Mouse (Mus musculus) brain, embryonic 18.5 days (tissue): Measurements from ENCODE around the gene Gm20388.
"Not testable (repeated sequence)": the region's sequence is repeated elsewhere in the genome, so short reads cannot be mapped to it uniquely, and the experiment has no call there.

ENCODE experiments used
- DNase-seq: peaks from one replicate; pipeline ENCODE4 v3.0.0-alpha.2; 2012; ENCODE audit warnings: low read depth, low spot score

The Gm20388 gene

GRCm38 (mm10) chr8:121136856-121137255 is 1226.2 kb downstream of the Gm20388 start:
- no peak for DNase-seq

- DNase-seq, result not testable (repeated sequence)
These were observed 1235.0 kb downstream of the Gm20388 start for GRCm38 (mm10) chr8:121145457-121146134.

GRCm38 (mm10) chr8:121148573-121149083 is 1238.0 kb downstream of the Gm20388 start:
- DNase-seq, result no peak

GRCm38 (mm10) chr8:121152394-121152793 is 1241.8 kb downstream of the Gm20388 start:
- DNase-seq, result no peak

GRCm38 (mm10) chr8:121156990-121157491 is 1246.4 kb downstream of the Gm20388 start:
- DNase-seq, result no peak

- DNase-seq, result no peak
These were observed 1248.2 kb downstream of the Gm20388 start for GRCm38 (mm10) chr8:121158812-121159211.

GRCm38 (mm10) chr8:121161437-121161836 is 1250.8 kb downstream of the Gm20388 start:
- DNase-seq, result no peak

- DNase-seq, result no peak
These were observed 1251.8 kb downstream of the Gm20388 start for GRCm38 (mm10) chr8:121162413-121162812.

GRCm38 (mm10) chr8:121162906-121163695 is 1252.5 kb downstream of the Gm20388 start:
- no peak for DNase-seq

- no peak for DNase-seq
These were observed 1253.4 kb downstream of the Gm20388 start for GRCm38 (mm10) chr8:121164017-121164469.

GRCm38 (mm10) chr8:121168033-121168432 is 1257.4 kb downstream of the Gm20388 start:
- no peak for DNase-seq

- DNase-seq, result no peak
These were observed 1259.5 kb downstream of the Gm20388 start for GRCm38 (mm10) chr8:121170116-121170515.

- no peak for DNase-seq
These were observed 1260.2 kb downstream of the Gm20388 start for GRCm38 (mm10) chr8:121170626-121171552.

GRCm38 (mm10) chr8:121172567-121172966 is 1261.9 kb downstream of the Gm20388 start:
- no peak for DNase-seq

GRCm38 (mm10) chr8:121174178-121174577 is 1263.5 kb downstream of the Gm20388 start:
- DNase-seq, result no peak

- no peak for DNase-seq
These were observed 1264.3 kb downstream of the Gm20388 start for GRCm38 (mm10) chr8:121174721-121175539.

- DNase-seq, result no peak
These were observed 1265.0 kb downstream of the Gm20388 start for GRCm38 (mm10) chr8:121175540-121176090.

- no peak for DNase-seq
These were observed 1265.7 kb downstream of the Gm20388 start for GRCm38 (mm10) chr8:121176291-121176690.

GRCm38 (mm10) chr8:121180474-121181284 is 1270.0 kb downstream of the Gm20388 start:
- DNase-seq, result no peak
